Mouse (Mus musculus) thymus, adult 2 months (tissue): ENCODE data around the gene Vti1a. TPM values are rescaled to one million over a fixed set of nuclear protein-coding genes. Genes with fewer than 3 reads are reported as not detected.

Experiments
- DNase-seq: peaks from one replicate; pipeline ENCODE4 v3.0.0; 2021
- H3K27ac ChIP-seq: fragments of 200-500 bp; 2 replicates; pipeline ENCODE4 v1.5.1; 2012; ENCODE audit warnings: low read length, control low read depth; ENCODE audit not compliant: control insufficient read depth, insufficient read depth
- H3K27me3 ChIP-seq: fragments of 200-500 bp; 2 replicates; pipeline ENCODE4 v1.6.1; 2012; ENCODE audit warnings: mild to moderate bottlenecking, low read length, moderate library complexity, mixed read lengths; ENCODE audit not compliant: control insufficient read depth, insufficient read depth
- H3K36me3 ChIP-seq: fragments of 200-500 bp; 2 replicates; pipeline ENCODE4 v1.6.1; 2012; ENCODE audit warnings: mild to moderate bottlenecking, low read length, moderate library complexity; ENCODE audit not compliant: control insufficient read depth, insufficient read depth
- H3K4me1 ChIP-seq: fragments of 200-500 bp; replicated peaks from 2 replicates; pipeline ENCODE4 v1.6.1; 2012; ENCODE audit warnings: low read length; ENCODE audit not compliant: control insufficient read depth, insufficient read depth
- H3K4me3 ChIP-seq: fragments of 200-500 bp; 2 replicates; pipeline ENCODE4 v1.5.1; 2012; ENCODE audit warnings: mild to moderate bottlenecking, low read length, control low read depth, moderate library complexity; ENCODE audit not compliant: control insufficient read depth, insufficient read depth
- CTCF ChIP-seq: fragments of 200-500 bp; IDR thresholded peaks from 2 replicates; pipeline ENCODE4 v1.5.1; 2012; ENCODE audit warnings: mild to moderate bottlenecking, control low read depth, low read length, moderate library complexity, borderline replicate concordance; ENCODE audit not compliant: control insufficient read depth, poor library complexity, insufficient read depth; ENCODE audit errors: extremely low read depth
- POLR2A ChIP-seq: fragments of 200-500 bp; IDR thresholded peaks from 2 replicates; pipeline ENCODE4 v1.6.1; 2012; ENCODE audit warnings: mild to moderate bottlenecking, low read length, control low read depth, moderate library complexity; ENCODE audit not compliant: control insufficient read depth, poor library complexity, insufficient read depth; ENCODE audit errors: extremely low read depth
- WGBS: fragments of 180-500 bp; shearing (Covaris S2); methylation state at CpG from one replicate; pipeline ENCODE4 v1.1.7; 2018; 5-methylcytosine and 5-hydroxymethylcytosine counted together
- polyA plus RNA-seq: library from polyadenylated mRNA; depleted of rRNA; stranded (reverse); fragments of >200 nt; gene quantifications from 2 replicates; pipeline ENCODE4 v1.2.3, GENCODE M21; 2012

Vti1a gene
- polyA plus RNA-seq, 1 experiment, result 15.4 TPM

DNA sequence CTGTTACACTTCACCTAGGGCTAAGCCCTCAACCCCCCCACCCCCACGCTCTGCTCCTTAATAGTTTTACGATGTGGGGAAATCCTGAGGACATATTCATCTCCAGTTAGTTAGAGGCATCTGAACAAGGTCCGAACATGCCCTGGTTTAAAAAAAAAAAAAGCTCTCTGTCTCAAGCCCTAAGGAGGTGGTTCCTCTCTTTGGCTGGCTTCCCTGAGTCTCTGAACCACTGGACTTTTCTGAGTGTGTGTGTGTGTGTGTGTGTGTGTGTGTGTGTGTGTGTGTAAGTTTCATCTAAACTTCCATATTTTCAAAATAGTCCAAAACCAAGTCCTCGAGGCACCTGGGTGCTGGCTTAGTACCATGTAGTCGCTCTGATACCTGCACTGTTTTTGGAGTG lies 192.9 kb downstream of the Vti1a start:
- DNase-seq, result no peak

DNA sequence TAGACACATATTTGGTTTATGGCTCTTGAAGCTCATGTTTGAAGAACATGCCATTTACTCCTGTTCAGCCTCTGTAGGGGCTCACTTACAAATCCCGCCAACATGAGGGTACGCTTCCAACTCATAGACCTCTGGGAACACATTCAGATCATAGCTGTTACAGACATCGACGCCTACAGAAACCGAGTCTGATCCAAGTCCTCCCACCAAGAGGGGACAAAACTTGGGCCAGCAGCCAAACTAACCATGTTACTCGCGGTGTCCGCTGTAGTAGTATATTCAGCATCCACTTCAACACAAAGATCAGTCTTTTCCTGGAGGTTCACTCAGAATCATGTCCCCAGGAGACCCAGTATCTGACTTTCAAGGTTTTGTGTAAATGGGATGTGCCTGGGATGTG lies 193.5 kb downstream of the Vti1a start:
- DNase-seq, result no peak
- TF ChIP-seq CTCF (no peak), POLR2A (no peak)
- 94% methylated on average over 8 of the region's 8 CpGs for WGBS
- Histone ChIP-seq H3K27me3 (no peaks in the 10 kb centered on the region), H3K4me1 (peaks cover 14% of the 10 kb centered on the region), H3K27ac (no peak overlapping the region), H3K36me3 (no peaks in the 10 kb centered on the region), H3K4me3 (no peak overlapping the region)

More for the DNA sequence above, 192.9 kb downstream of the Vti1a start:
- Histone ChIP-seq H3K27me3 (no peaks in the 10 kb centered on the region), H3K4me1 (peaks cover 14% of the 10 kb centered on the region), H3K4me3 (no peak overlapping the region), H3K36me3 (no peaks in the 10 kb centered on the region), H3K27ac (no peak overlapping the region)
- TF ChIP-seq CTCF, result no peak
- WGBS, result 95% methylated on average over 5 of the region's 5 CpGs

DNA sequence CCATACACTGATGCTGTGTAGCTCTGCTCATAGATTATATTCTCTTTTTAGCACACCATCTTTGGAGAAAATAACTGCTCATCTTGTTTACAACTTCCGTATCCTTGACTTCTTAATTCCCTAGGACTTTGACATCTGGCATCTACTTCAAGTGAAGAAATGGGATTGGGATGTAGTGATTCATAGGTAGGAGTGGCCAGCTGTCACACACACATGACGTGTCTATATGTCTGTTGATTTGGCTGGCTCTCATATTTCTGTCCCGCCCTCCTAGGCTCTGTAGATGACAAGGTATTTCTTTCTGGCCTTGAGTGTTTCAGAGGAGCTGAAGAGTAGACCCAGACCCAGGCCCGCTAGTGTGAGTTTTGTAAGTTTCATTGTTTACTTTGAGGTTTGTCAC lies 197.8 kb downstream of the Vti1a start:
- no peak for DNase-seq
- 96% methylated on average over 4 of the region's 4 CpGs for WGBS

DNA sequence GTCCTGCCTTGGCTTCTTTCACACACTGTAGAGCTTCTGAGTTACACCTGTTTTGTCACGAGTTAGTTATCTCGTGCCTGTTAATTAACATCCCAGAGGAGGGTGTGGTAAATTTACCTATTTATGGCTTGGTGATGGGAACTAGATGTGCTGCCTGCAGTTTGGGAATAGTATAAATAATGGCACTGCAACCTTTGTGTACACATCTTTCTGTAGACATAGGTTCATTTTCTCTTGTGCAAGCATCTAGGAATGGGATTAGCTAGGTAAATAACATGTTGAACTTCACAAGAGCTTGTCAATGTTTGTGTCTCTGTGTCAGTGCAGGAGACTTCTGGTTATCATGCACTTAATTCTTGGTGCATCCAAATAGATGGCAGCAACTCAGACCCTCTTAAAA lies 204.1 kb downstream of the Vti1a start:
- DNase-seq, result no peak
- Histone ChIP-seq H3K27me3 (no peaks in the 10 kb centered on the region), H3K4me1 (peaks cover 24% of the 10 kb centered on the region), H3K27ac (no peak overlapping the region), H3K36me3 (no peaks in the 10 kb centered on the region), H3K4me3 (no peak overlapping the region)
- TF ChIP-seq CTCF (no peak), POLR2A (no peak)
- WGBS, result 93% methylated on average over 2 of the region's 2 CpGs

More for the DNA sequence above, 197.8 kb downstream of the Vti1a start:
- no peaks in the 10 kb centered on the region for H3K36me3 ChIP-seq
- peaks cover 11% of the 10 kb centered on the region for H3K4me1 ChIP-seq
- no peaks in the 10 kb centered on the region for H3K27me3 ChIP-seq
- TF ChIP-seq CTCF (no peak), POLR2A (no peak)
- no peak overlapping the region for H3K27ac ChIP-seq
- no peak overlapping the region for H3K4me3 ChIP-seq

DNA sequence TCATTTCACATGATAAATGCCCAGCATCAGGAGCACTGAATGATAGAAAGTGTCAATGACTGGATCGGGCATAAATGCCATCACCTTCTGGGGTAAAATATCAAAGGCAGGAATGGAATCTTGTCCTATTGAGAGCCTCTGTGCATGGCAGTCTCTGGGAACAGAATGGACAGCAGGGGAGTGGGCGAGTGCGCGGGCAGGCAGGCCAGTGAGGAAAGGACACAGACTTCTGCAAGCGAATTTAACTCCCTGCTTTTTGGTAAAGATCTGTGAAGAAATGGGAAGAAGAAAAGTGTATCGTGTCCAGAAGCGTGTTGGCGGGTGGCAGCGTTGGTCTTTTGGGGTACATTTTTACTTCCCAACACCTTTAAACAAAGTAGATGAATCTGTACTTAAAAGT lies 207.2 kb downstream of the Vti1a start:
- no peak for DNase-seq
- Histone ChIP-seq H3K27me3 (no peaks in the 10 kb centered on the region), H3K4me1 (peaks cover 22% of the 10 kb centered on the region), H3K27ac (no peak overlapping the region), H3K4me3 (no peak overlapping the region), H3K36me3 (no peaks in the 10 kb centered on the region)
- WGBS, result 94% methylated on average over 9 of the region's 9 CpGs
- TF ChIP-seq POLR2A (no peak), CTCF (no peak)

DNA sequence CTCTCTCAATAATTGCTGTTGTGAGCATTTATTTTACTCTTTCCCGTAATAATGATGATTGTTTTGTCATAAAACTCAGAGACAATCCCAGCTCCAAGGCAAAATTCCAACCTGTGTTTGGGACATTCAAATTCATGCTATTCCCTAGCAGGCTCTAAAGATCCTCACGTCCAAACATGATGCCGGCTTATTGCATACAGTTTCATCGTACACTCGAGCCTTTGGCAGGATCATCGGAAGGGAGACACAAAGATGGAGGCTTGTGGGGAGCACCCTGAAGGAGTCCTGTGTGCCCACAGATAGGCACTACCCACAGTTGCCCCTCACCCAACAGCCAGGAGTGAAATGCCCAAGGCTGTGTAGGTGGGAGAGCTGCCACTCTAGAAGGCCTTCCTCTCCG lies 208.3 kb downstream of the Vti1a start:
- TF ChIP-seq CTCF (no peak), POLR2A (no peak)
- DNase-seq, result no peak
- H3K27me3 ChIP-seq, result no peaks in the 10 kb centered on the region
- H3K4me1 ChIP-seq, result peaks cover 22% of the 10 kb centered on the region
- H3K4me3 ChIP-seq, result no peak overlapping the region
- no peaks in the 10 kb centered on the region for H3K36me3 ChIP-seq
- WGBS, result 95% methylated on average over 7 of the region's 7 CpGs
- peak overlapping the region; percentile 38; the same call in 1 of the 2 replicates for H3K27ac ChIP-seq

DNA sequence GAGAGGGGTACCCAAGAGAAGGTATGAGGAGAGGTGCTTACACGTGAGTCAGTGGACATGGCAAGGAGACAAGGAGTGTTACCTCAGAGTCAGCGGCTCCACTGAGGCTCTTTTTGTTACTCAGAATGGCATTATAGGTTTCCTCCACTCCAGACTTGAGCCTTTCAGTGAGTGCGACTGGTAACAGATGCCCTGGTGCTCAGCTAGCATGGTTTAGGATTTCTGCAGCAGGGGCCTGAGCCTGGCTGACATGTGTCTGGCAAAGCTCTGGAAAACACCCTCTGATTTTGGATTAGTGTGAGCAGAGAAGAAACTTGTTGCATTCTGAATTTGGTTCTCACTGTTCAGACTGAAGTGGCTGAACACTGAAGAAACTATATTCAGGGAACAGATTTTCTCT lies 209.0 kb downstream of the Vti1a start:
- WGBS, result 88% methylated on average over 3 of the region's 3 CpGs
- Histone ChIP-seq H3K4me3 (no peak overlapping the region), H3K36me3 (no peaks in the 10 kb centered on the region), H3K27me3 (no peaks in the 10 kb centered on the region), H3K27ac (peak overlapping the region; percentile 38; the same call in 1 of the 2 replicates), H3K4me1 (peaks cover 22% of the 10 kb centered on the region)
- TF ChIP-seq CTCF (no peak), POLR2A (no peak)
- no peak for DNase-seq
